Mouse (Mus musculus) cerebellum, adult 2 months (tissue): ENCODE data around the gene 4430402I18Rik. TPM values are rescaled to one million over a fixed set of nuclear protein-coding genes. Genes with fewer than 3 reads are reported as not detected.

Experiments
- DNase-seq, 2 experiments: peaks; one replicate each; pipeline ENCODE4 v3.0.0; 2021
- H3K27ac ChIP-seq: fragments of 200-500 bp; 2 replicates; pipeline ENCODE4 v1.5.1; 2012; ENCODE audit warnings: low read length, control low read depth, inconsistent platforms; ENCODE audit not compliant: insufficient read depth
- H3K27me3 ChIP-seq: fragments of 200-500 bp; 2 replicates; pipeline ENCODE4 v1.6.1; 2012; ENCODE audit warnings: inconsistent platforms, mild to moderate bottlenecking, low read length, moderate library complexity; ENCODE audit not compliant: control insufficient read depth, insufficient read depth
- H3K4me1 ChIP-seq: fragments of 200-500 bp; 2 replicates; pipeline ENCODE4 v1.6.1; 2011; ENCODE audit warnings: low read length; ENCODE audit not compliant: control insufficient read depth, insufficient read depth
- H3K4me3 ChIP-seq: fragments of 200-500 bp; replicated peaks from 2 replicates; pipeline ENCODE3; 2011; ENCODE audit warnings: mild to moderate bottlenecking, low read depth, low read length, control low read depth; ENCODE audit not compliant: insufficient read depth
- CTCF ChIP-seq: fragments of 200-500 bp; IDR thresholded peaks from 2 replicates; pipeline ENCODE4 v1.5.1; 2011; ENCODE audit warnings: low read depth, mild to moderate bottlenecking, control low read depth, low read length, moderate library complexity, borderline replicate concordance; ENCODE audit not compliant: insufficient read depth
- POLR2A ChIP-seq: fragments of 200-500 bp; IDR thresholded peaks from 2 replicates; pipeline ENCODE4 v1.6.1; 2011; ENCODE audit warnings: low read length, control low read depth, borderline replicate concordance; ENCODE audit not compliant: insufficient read depth
- WGBS: fragments of 180-500 bp; shearing (Covaris S2); methylation state at CpG from one replicate; pipeline ENCODE4 v1.1.7; 2018; 5-methylcytosine and 5-hydroxymethylcytosine counted together
- polyA plus RNA-seq: library from polyadenylated mRNA; depleted of rRNA; stranded (reverse); fragments of >200 nt; gene quantifications from 2 replicates; pipeline ENCODE4 v1.2.3, GENCODE M21; 2012

Gene 4430402I18Rik
- polyA plus RNA-seq, 1 experiment = 4.5 TPM

- Histone ChIP-seq H3K4me3 (no peak overlapping the region), H3K27me3 (no peaks in the 10 kb centered on the region), H3K27ac (no peak overlapping the region), H3K4me1 (no peaks in the 10 kb centered on the region)
- DNase-seq = no peak
- no peak for TF ChIP-seq CTCF
- no peak for TF ChIP-seq POLR2A
- 88% methylated on average over 6 of the region's 6 CpGs for WGBS
Observed at GRCm38 (mm10) chr19:28869251-28869855, 98.2 kb downstream of the 4430402I18Rik start.

GRCm38 (mm10) chr19:28865501-28865900, 102.1 kb downstream of the 4430402I18Rik start:
- H3K4me1 ChIP-seq = no peaks in the 10 kb centered on the region
- no peak for DNase-seq
- no peak overlapping the region for H3K4me3 ChIP-seq
- TF ChIP-seq CTCF = no peak
- no peak for TF ChIP-seq POLR2A
- H3K27me3 ChIP-seq = no peaks in the 10 kb centered on the region
- WGBS = 84% methylated on average over 1 of the region's 1 CpGs
- no peak overlapping the region for H3K27ac ChIP-seq

GRCm38 (mm10) chr19:28864981-28865380, 102.6 kb downstream of the 4430402I18Rik start:
- no peaks in the 10 kb centered on the region for H3K27me3 ChIP-seq
- no peak overlapping the region for H3K4me3 ChIP-seq
- H3K4me1 ChIP-seq = no peaks in the 10 kb centered on the region
- no peak for DNase-seq
- no peak overlapping the region for H3K27ac ChIP-seq
- WGBS = 63% methylated on average over 6 of the region's 6 CpGs
- TF ChIP-seq POLR2A (no peak), CTCF (no peak)

- H3K27me3 ChIP-seq = no peaks in the 10 kb centered on the region
- no peak overlapping the region for H3K4me3 ChIP-seq
- WGBS = 95% methylated on average over 10 of the region's 10 CpGs
- DNase-seq = no peak
- H3K27ac ChIP-seq = no peak overlapping the region
- no peaks in the 10 kb centered on the region for H3K4me1 ChIP-seq
- TF ChIP-seq POLR2A (no peak), CTCF (no peak)
Observed at GRCm38 (mm10) chr19:28863626-28864025, 104.0 kb downstream of the 4430402I18Rik start.

- Histone ChIP-seq H3K4me3 (no peak overlapping the region), H3K27me3 (no peaks in the 10 kb centered on the region), H3K4me1 (no peaks in the 10 kb centered on the region), H3K27ac (no peak overlapping the region)
- 90% methylated on average over 2 of the region's 2 CpGs for WGBS
- TF ChIP-seq POLR2A (no peak), CTCF (no peak)
- no peak for DNase-seq
Observed at GRCm38 (mm10) chr19:28860246-28860645, 107.4 kb downstream of the 4430402I18Rik start.

- no peaks in the 10 kb centered on the region for H3K27me3 ChIP-seq
- WGBS = 92% methylated on average over 1 of the region's 1 CpGs
- H3K27ac ChIP-seq = no peak overlapping the region
- TF ChIP-seq CTCF (no peak), POLR2A (no peak)
- H3K4me1 ChIP-seq = no peaks in the 10 kb centered on the region
- H3K4me3 ChIP-seq = no peak overlapping the region
- DNase-seq = no peak
Observed at GRCm38 (mm10) chr19:28854831-28855230, 112.8 kb downstream of the 4430402I18Rik start.

GRCm38 (mm10) chr19:28852001-28852400, 115.6 kb downstream of the 4430402I18Rik start:
- Histone ChIP-seq H3K27ac (no peak overlapping the region), H3K4me1 (no peaks in the 10 kb centered on the region), H3K27me3 (no peaks in the 10 kb centered on the region), H3K4me3 (no peak overlapping the region)
- TF ChIP-seq POLR2A = no peak
- 92% methylated on average over 3 of the region's 3 CpGs for WGBS
- no peak for DNase-seq

- Histone ChIP-seq H3K4me3 (no peak overlapping the region), H3K27ac (no peak overlapping the region), H3K27me3 (no peaks in the 10 kb centered on the region), H3K4me1 (no peaks in the 10 kb centered on the region)
- DNase-seq = no peak
- WGBS = 99% methylated on average over 3 of the region's 3 CpGs
- no peak for TF ChIP-seq POLR2A
- no peak for TF ChIP-seq CTCF
Observed at GRCm38 (mm10) chr19:28850510-28850909, 117.1 kb downstream of the 4430402I18Rik start.
